Mouse (Mus musculus) CH12.LX (cell line): ENCODE measurements around the gene Btbd8. TPM values are rescaled to one million over a fixed set of nuclear protein-coding genes. Genes with fewer than 3 reads are reported as not detected.

ENCODE experiments used
- DNase-seq: peaks from one replicate; pipeline ENCODE4 v3.0.0-alpha.2; 2013; ENCODE audit errors: extremely low read depth
- H3K27ac ChIP-seq: 2 replicates; pipeline ENCODE4 v1.5.1; 2012; ENCODE audit warnings: low read depth, mild to moderate bottlenecking, control low read depth, moderate library complexity; ENCODE audit not compliant: insufficient read depth
- H3K27me3 ChIP-seq: replicated peaks from 2 replicates; pipeline ENCODE3; 2012; ENCODE audit warnings: inconsistent platforms
- H3K36me3 ChIP-seq, 2 experiments: replicated peaks in 1 of 2; 2 replicates each; pipeline versions ENCODE3 to v1.6.1; 2012; ENCODE audit warnings: inconsistent platforms in 1 of 2, low read length in 1 of 2, mild to moderate bottlenecking in 1 of 2, mixed read lengths in 1 of 2, moderate library complexity in 1 of 2; ENCODE audit not compliant: control insufficient read depth in 1 of 2, insufficient read depth in 1 of 2
- H3K4me1 ChIP-seq, 2 experiments: 2 replicates each; pipeline ENCODE4 v1.6.1; 2012; ENCODE audit warnings: inconsistent platforms in 1 of 2, moderate library complexity in 1 of 2; ENCODE audit not compliant: insufficient read depth in 2 of 2, control insufficient read depth in 1 of 2
- H3K4me2 ChIP-seq: 2 replicates; pipeline ENCODE4 v1.6.1; 2012; ENCODE audit warnings: low read depth, mild to moderate bottlenecking, control low read depth; ENCODE audit not compliant: poor library complexity, insufficient read depth, severe bottlenecking
- H3K4me3 ChIP-seq, 3 experiments: fragments of 150-350 bp in 1 of 3; sonication (generic) in 1 of 3; replicated peaks in 1 of 3; 2 replicates each; pipeline versions ENCODE3 to v1.5.1; 2011 to 2012; ENCODE audit warnings: low read depth in 2 of 3, low read length in 2 of 3, mild to moderate bottlenecking in 2 of 3, moderate library complexity in 2 of 3, control low read depth in 1 of 3, improper control_type of control experiment in 1 of 3, inconsistent platforms in 1 of 3, mixed read lengths in 1 of 3; ENCODE audit not compliant: poor library complexity in 1 of 3
- H3K79me2 ChIP-seq: replicated peaks from 2 replicates; pipeline ENCODE4 v1.6.1; 2012; ENCODE audit warnings: mild to moderate bottlenecking, moderate library complexity; ENCODE audit not compliant: control insufficient read depth, poor library complexity, insufficient read depth, severe bottlenecking; ENCODE audit errors: extremely low read depth
- H3K9ac ChIP-seq: 2 replicates; pipeline ENCODE4 v1.6.1; 2012; ENCODE audit warnings: low read depth, mild to moderate bottlenecking, control low read depth, moderate library complexity; ENCODE audit not compliant: insufficient read depth
- H3K9me3 ChIP-seq: replicated peaks from 2 replicates; pipeline ENCODE3; 2012; ENCODE audit warnings: low read length, inconsistent platforms, mixed read lengths
- CTCF ChIP-seq, 2 experiments: IDR thresholded peaks in 1 of 2; conservative IDR thresholded peaks in 1 of 2; 2 replicates each; pipeline ENCODE4 v1.5.1; 2011 to 2012; ENCODE audit warnings: low read depth in 2 of 2, low read length in 2 of 2, improper control_type of control experiment in 1 of 2, inconsistent platforms in 1 of 2, mild to moderate bottlenecking in 1 of 2, moderate library complexity in 1 of 2
- EP300 ChIP-seq: IDR thresholded peaks from 2 replicates; pipeline ENCODE4 v1.6.1; 2011; ENCODE audit warnings: low read length, improper control_type of control experiment
- ETS1 ChIP-seq: conservative IDR thresholded peaks from 2 replicates; pipeline ENCODE4 v1.6.1; 2012; ENCODE audit warnings: low read depth, mild to moderate bottlenecking, inconsistent platforms, low read length, improper control_type of control experiment, moderate library complexity
- GABPA ChIP-seq: IDR thresholded peaks from 2 replicates; pipeline ENCODE4 v1.6.1; 2012; ENCODE audit warnings: low read depth, low read length, improper control_type of control experiment, inconsistent platforms; ENCODE audit not compliant: insufficient replicate concordance
- HCFC1 ChIP-seq: IDR thresholded peaks from 2 replicates; pipeline ENCODE4 v1.6.1; 2012; ENCODE audit warnings: low read depth, mild to moderate bottlenecking, inconsistent platforms, low read length, improper control_type of control experiment
- JUN ChIP-seq: IDR thresholded peaks from 2 replicates; pipeline ENCODE4 v1.6.1; 2011; ENCODE audit warnings: low read depth, mild to moderate bottlenecking, low read length, improper control_type of control experiment, moderate library complexity; ENCODE audit not compliant: insufficient read depth
- KAT2A ChIP-seq: IDR thresholded peaks from 2 replicates; pipeline ENCODE4 v1.6.1; 2012; ENCODE audit warnings: low read length, improper control_type of control experiment, inconsistent platforms; ENCODE audit not compliant: insufficient replicate concordance
- MAFK ChIP-seq: IDR thresholded peaks from 2 replicates; pipeline ENCODE4 v1.6.1; 2011; ENCODE audit warnings: low read length, improper control_type of control experiment; ENCODE audit not compliant: insufficient replicate concordance
- MAZ ChIP-seq: IDR thresholded peaks from 2 replicates; pipeline ENCODE4 v1.6.1; 2012; ENCODE audit warnings: low read depth, mild to moderate bottlenecking, inconsistent platforms, low read length, improper control_type of control experiment, moderate library complexity
- MEF2A ChIP-seq: IDR thresholded peaks from 2 replicates; pipeline ENCODE4 v1.6.1; 2014; ENCODE audit warnings: low read depth, mild to moderate bottlenecking, inconsistent platforms, low read length, improper control_type of control experiment, borderline replicate concordance
- NELFE ChIP-seq: IDR thresholded peaks from 2 replicates; pipeline ENCODE4 v1.6.1; 2011; ENCODE audit warnings: low read depth, low read length, improper control_type of control experiment
- PAX5 ChIP-seq: IDR thresholded peaks from 2 replicates; pipeline ENCODE4 v1.6.1; 2012; ENCODE audit warnings: low read length, inconsistent platforms, mixed read lengths
- POLR2A ChIP-seq: IDR thresholded peaks from 2 replicates; pipeline ENCODE4 v1.6.1; 2011; ENCODE audit warnings: low read depth, mild to moderate bottlenecking, improper control_type of control experiment, low read length
- RAD21 ChIP-seq: IDR thresholded peaks from 2 replicates; pipeline ENCODE4 v1.6.1; 2011; ENCODE audit warnings: low read depth, mild to moderate bottlenecking, low read length, improper control_type of control experiment, moderate library complexity
- RCOR1 ChIP-seq: conservative IDR thresholded peaks from 2 replicates; pipeline ENCODE4 v1.6.1; 2012; ENCODE audit warnings: low read depth, mild to moderate bottlenecking, inconsistent platforms, low read length, improper control_type of control experiment
- SIN3A ChIP-seq: IDR thresholded peaks from 2 replicates; pipeline ENCODE4 v1.6.1; 2012; ENCODE audit warnings: low read length, improper control_type of control experiment, inconsistent platforms
- TBP ChIP-seq: conservative IDR thresholded peaks from 2 replicates; pipeline ENCODE4 v1.6.1; 2011; ENCODE audit warnings: low read depth, low read length, improper control_type of control experiment
- dilution Hi-C: fragments of 300-500 bp; cut with MboI; formaldehyde crosslinking; loops from 2 replicates; pipeline ENCODE4 v1.14.3; 2020; ENCODE audit warnings: low sequenced_read_pairs; ENCODE audit not compliant: extremely low pct_unique_long_range_greater_than_20kb, extremely low pct_ligation_motif_present
- in situ Hi-C: fragments of 300-500 bp; cut with MboI; formaldehyde crosslinking; loops from 3 replicates; pipeline ENCODE4 v1.14.3; 2019; ENCODE audit warnings: low sequenced_read_pairs, low pct_ligation_motif_present, low pct_unique_long_range_greater_than_20kb, mixed read lengths
- polyA plus RNA-seq: library from polyadenylated mRNA; unstranded; fragments of >175 nt; gene quantifications from 2 replicates; pipeline ENCODE4 v1.2.1, GENCODE M21; 2012; ENCODE audit warnings: low read depth; ENCODE audit not compliant: insufficient read length
- total RNA-seq, 2 experiments: library from RNA; depleted of rRNA; stranded (reverse); fragments of 300-350 nt in 1 of 2; fragments of >200 nt in 1 of 2; gene quantifications; 2 replicates each; pipeline ENCODE4 v1.2.3; 2012 to 2014

The Btbd8 gene
- total and polyA plus RNA-seq, 3 experiments, result 5.1 to 5.9 (median 5.2) TPM

- Histone ChIP-seq H3K9me3 (no peaks in the 10 kb centered on the region), H3K9ac (no peak overlapping the region; the same call in 1 of the 2 replicates), H3K4me2 (peak overlapping the region; percentile 48), H3K36me3 (no peaks in the 10 kb centered on the region), H3K27ac (no peak overlapping the region), H3K27me3 (no peaks in the 10 kb centered on the region), H3K79me2 (no peaks in the 10 kb centered on the region), H3K4me3 (peak overlapping the region in 1 of 3 experiments; percentile 59), H3K4me1 (no peaks in the 10 kb centered on the region)
- in situ Hi-C loops (no loop called here), dilution Hi-C loops (no loop called here)
- DNase-seq, result no peak
- TF ChIP-seq EP300 (no peak), NELFE (no peak), CTCF (conservative IDR thresholded peaks at IDR 0.05 in 1 of 2, IDR thresholded peaks at IDR 0.05 in 1 of 2; ENCODE audit: low read depth in 2 of 2, low read length in 2 of 2) (no peak), MAFK (no peak), GABPA (no peak), RCOR1 (no peak), HCFC1 (no peak), PAX5 (no peak), TBP (no peak), JUN (no peak), MAZ (no peak), SIN3A (no peak)
Measured at GRCm38 (mm10) chr5:107403947-107404684, 33.7 kb upstream of the Btbd8 start.

GRCm38 (mm10) chr5:107405361-107405760 is 32.4 kb upstream of the Btbd8 start:
- Histone ChIP-seq H3K9me3 (no peaks in the 10 kb centered on the region), H3K27me3 (no peaks in the 10 kb centered on the region), H3K36me3 (no peaks in the 10 kb centered on the region), H3K9ac (no peak overlapping the region), H3K4me1 (no peaks in the 10 kb centered on the region), H3K4me3 (no peak overlapping the region), H3K27ac (no peak overlapping the region), H3K4me2 (no peak overlapping the region), H3K79me2 (no peaks in the 10 kb centered on the region)
- dilution Hi-C loops, result no loop called here
- no peak for DNase-seq
- TF ChIP-seq MAFK (no peak), HCFC1 (no peak), POLR2A (no peak), EP300 (no peak), NELFE (no peak), ETS1 (no peak), TBP (no peak), KAT2A (no peak), CTCF (conservative IDR thresholded peaks at IDR 0.05 in 1 of 2, IDR thresholded peaks at IDR 0.05 in 1 of 2; ENCODE audit: low read depth in 2 of 2, low read length in 2 of 2) (no peak), RAD21 (no peak), MEF2A (no peak)
- in situ Hi-C loops, result no loop called here
